Mouse (Mus musculus) MEL-GATA-1-ER (cell line): ENCODE data around the gene Art4.

Experiments
- DNase-seq: peaks from one replicate; pipeline ENCODE4 v3.0.0-alpha.2; 2012; ENCODE audit warnings: low read depth; ENCODE audit errors: extremely low read depth

Art4 gene

GRCm38 (mm10) chr6:136868921-136869320, 11.4 kb upstream of the Art4 start:
- no peak for DNase-seq

GRCm38 (mm10) chr6:136866150-136866549, 8.6 kb upstream of the Art4 start:
- no peak for DNase-seq

GRCm38 (mm10) chr6:136865360-136865759, 7.8 kb upstream of the Art4 start:
- no peak for DNase-seq

GRCm38 (mm10) chr6:136861020-136861419, 3.5 kb upstream of the Art4 start:
- DNase-seq, result peak; percentile 38

- no peak for DNase-seq
These were observed 887 bp upstream of the Art4 start for GRCm38 (mm10) chr6:136858420-136858819.

- no peak for DNase-seq
These were observed 334 bp upstream of the Art4 start for GRCm38 (mm10) chr6:136857873-136858260.

- no peak for DNase-seq
These were observed 1.4 kb downstream of the Art4 start for GRCm38 (mm10) chr6:136856071-136856636.

GRCm38 (mm10) chr6:136855183-136855582, 2.4 kb downstream of the Art4 start:
- DNase-seq, result peak; percentile 39

- no peak for DNase-seq
These were observed 3.2 kb downstream of the Art4 start for GRCm38 (mm10) chr6:136854361-136854781.

- no peak for DNase-seq
These were observed 4.8 kb downstream of the Art4 start for GRCm38 (mm10) chr6:136852762-136853161.

- DNase-seq, result no peak
These were observed 5.2 kb downstream of the Art4 start for GRCm38 (mm10) chr6:136852348-136852747.

- no peak for DNase-seq
These were observed 7.3 kb downstream of the Art4 start for GRCm38 (mm10) chr6:136850267-136850666.

- DNase-seq, result no peak
These were observed 8.6 kb downstream of the Art4 start for GRCm38 (mm10) chr6:136848971-136849370.

- DNase-seq, result no peak
These were observed 9.1 kb downstream of the Art4 start for GRCm38 (mm10) chr6:136848399-136848798.

- DNase-seq, result no peak
These were observed 9.7 kb downstream of the Art4 start for GRCm38 (mm10) chr6:136847790-136848189.

- no peak for DNase-seq
These were observed 10.3 kb downstream of the Art4 start for GRCm38 (mm10) chr6:136847267-136847666.

GRCm38 (mm10) chr6:136845706-136846480, 11.6 kb downstream of the Art4 start:
- DNase-seq, result no peak

- DNase-seq, result no peak
These were observed 12.6 kb downstream of the Art4 start for GRCm38 (mm10) chr6:136844903-136845302.

GRCm38 (mm10) chr6:136837323-136837722, 20.2 kb downstream of the Art4 start:
- DNase-seq, result no peak

- no peak for DNase-seq
These were observed 22.2 kb downstream of the Art4 start, which contains the start of gene Smco3 for GRCm38 (mm10) chr6:136835352-136835751. Gene Smco3, minus strand, starts transcription at chr6:136835452.

- no peak for DNase-seq
These were observed 25.8 kb downstream of the Art4 start for GRCm38 (mm10) chr6:136831712-136832111.

GRCm38 (mm10) chr6:136828681-136829080, 28.9 kb downstream of the Art4 start:
- DNase-seq, result no peak
